Mouse (Mus musculus): ENCODE measurements at regions not wholly inside any gene's neighbourhood (a gene's known extent, or its start where the extent isn't known, plus 50 kb on each side); places are given as distances from the start of the nearest gene placed in this dataset.

GRCm38 (mm10) chr4:33583979-33584907, 274.1 kb downstream of the Rngtt start:
- TF ChIP-seq POLR2A (IDR thresholded peaks at IDR 0.05; ENCODE audit: extremely low read depth, insufficient read depth, low read length) (no peak), CTCF (IDR thresholded peaks at IDR 0.05; ENCODE audit: extremely low read depth, insufficient read depth, low read length) (no peak)

Measured in cortical plate, adult 2 months (tissue).